Mouse (Mus musculus) embryonic facial prominence, embryonic 14.5 days (tissue): Measurements from ENCODE around the gene Mrps11. TPM values are rescaled to one million over a fixed set of nuclear protein-coding genes. Genes with fewer than 3 reads are reported as not detected.

Experiments
- ATAC-seq: fragments of 200-750 bp; cut with Nextera tagmentation; 2 replicates; pipeline ENCODE4 v1.8.0; 2017; ENCODE audit warnings: low read depth, moderate number of reproducible peaks, moderate TSS enrichment
- DNase-seq: peaks from one replicate; pipeline ENCODE4 v3.0.0-alpha.2; 2015; ENCODE audit warnings: low spot score
- H3K27ac ChIP-seq: fragments of 300-500 bp; sonication (generic); replicated peaks from 2 replicates; pipeline ENCODE4 v1.5.1; 2014; ENCODE audit warnings: low read depth, mild to moderate bottlenecking, low read length, moderate library complexity
- H3K27me3 ChIP-seq: fragments of 300-500 bp; sonication (generic); replicated peaks from 2 replicates; pipeline ENCODE4 v1.6.1; 2014; ENCODE audit warnings: low read length; ENCODE audit not compliant: control insufficient read depth, insufficient read depth
- H3K36me3 ChIP-seq: fragments of 300-500 bp; sonication (generic); 2 replicates; pipeline ENCODE4 v1.6.1; 2014; ENCODE audit warnings: low read length, mixed read lengths; ENCODE audit not compliant: control insufficient read depth, insufficient read depth
- H3K4me1 ChIP-seq: fragments of 300-500 bp; sonication (generic); 2 replicates; pipeline ENCODE4 v1.6.1; 2014; ENCODE audit warnings: antibody characterized with exemption, low read length; ENCODE audit not compliant: control insufficient read depth, insufficient read depth
- H3K4me2 ChIP-seq: fragments of 300-500 bp; sonication (generic); 2 replicates; pipeline ENCODE4 v1.6.1; 2014; ENCODE audit warnings: low read depth, mild to moderate bottlenecking, low read length, moderate library complexity, mixed read lengths
- H3K4me3 ChIP-seq: fragments of 300-500 bp; sonication (generic); 2 replicates; pipeline ENCODE4 v1.5.1; 2014; ENCODE audit warnings: low read depth, mild to moderate bottlenecking, low read length
- H3K9ac ChIP-seq: fragments of 300-500 bp; sonication (generic); 2 replicates; pipeline ENCODE4 v1.6.1; 2014; ENCODE audit warnings: low read depth, mild to moderate bottlenecking, low read length, moderate library complexity, mixed read lengths
- H3K9me3 ChIP-seq: fragments of 300-500 bp; sonication (generic); 2 replicates; pipeline ENCODE4 v1.6.1; 2016; ENCODE audit warnings: low read length; ENCODE audit not compliant: control insufficient read depth
- WGBS: fragments of 180-500 bp; shearing (Covaris S2); extraction: QIAGEN DNeasy Blood & Tissue Kit; methylation state at CpG from one replicate; pipeline ENCODE4 v1.1.7; 2014; 5-methylcytosine and 5-hydroxymethylcytosine counted together
- polyA plus RNA-seq: library from polyadenylated mRNA; unstranded; fragments of >200 nt; fragmentation: Nextera tagmentation; extraction: Ambion mirVana; gene quantifications from 2 replicates; pipeline ENCODE4 v1.2.1, GENCODE M21; 2014

Gene Mrps11
- polyA plus RNA-seq, result 59.2 and 66.2 TPM in 2 replicates

DNA sequence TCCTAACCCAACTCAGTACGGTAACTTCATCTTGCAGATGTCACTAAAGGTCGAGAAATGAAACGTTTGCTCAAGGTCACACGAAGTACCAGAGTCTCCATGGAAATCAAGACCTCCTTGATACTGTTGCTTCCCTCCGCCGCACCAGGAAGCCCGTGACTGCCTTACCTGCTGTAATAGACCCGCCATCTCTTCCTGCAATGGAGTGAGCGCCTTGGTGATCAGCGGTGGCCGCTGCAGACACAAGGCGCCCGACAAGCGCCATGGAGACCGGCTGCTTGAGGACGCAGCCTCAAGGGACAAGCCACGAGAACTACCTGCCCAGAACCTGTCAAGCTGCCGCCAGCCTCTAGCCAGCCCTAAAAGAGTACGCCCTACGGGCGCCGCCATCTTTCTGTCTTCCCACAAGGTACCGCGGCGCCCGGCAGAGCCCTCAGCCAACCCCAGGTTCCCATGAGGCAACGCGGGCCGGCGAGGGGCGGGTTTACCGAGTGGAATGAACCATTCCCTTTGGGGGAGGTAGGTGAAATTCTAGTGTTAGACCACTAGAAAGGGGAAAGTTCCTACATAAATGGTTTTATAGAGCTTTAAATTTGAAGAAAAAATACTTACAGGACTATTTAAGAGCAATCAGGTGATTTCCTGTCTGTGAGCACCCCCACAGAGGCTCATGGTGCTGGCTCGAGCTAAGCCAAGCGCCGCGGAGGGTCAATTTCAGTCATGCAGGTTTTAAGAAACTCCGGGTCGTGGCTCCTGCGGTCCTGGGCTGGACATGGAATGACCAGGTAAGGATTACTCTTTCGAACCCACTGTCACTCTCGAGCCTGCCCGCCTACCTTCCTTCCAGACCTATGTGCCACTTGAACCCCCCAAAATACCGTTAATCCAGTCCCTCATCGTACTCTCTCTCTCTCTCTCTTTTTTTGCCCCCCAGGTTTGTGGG lies at the start of gene Mrps11, which contains the start of gene Mrpl46:
Mrps11 (plus strand) TSS at position 481 of the 943 bp plus-strand sequence.
Mrpl46 (minus strand) TSS at position 893 of the 943 bp plus-strand sequence.
- no peaks in the 10 kb centered on the region for H3K27me3 ChIP-seq
- ATAC-seq, result peak; percentile 99
- H3K4me3 ChIP-seq, result peak within 1 kb of the TSS; percentile 77
- peak within 1 kb of the TSS; percentile 88 for H3K9ac ChIP-seq
- under 1% methylated on average over 39 of the region's 44 CpGs for WGBS
- peak within 1 kb of the TSS; percentile 81 for H3K4me2 ChIP-seq
- peak; percentile 94 for DNase-seq
- peak within 1 kb of the TSS; percentile 59 for H3K27ac ChIP-seq
- H3K4me1 ChIP-seq, result no peaks in the 10 kb centered on the region
- no peaks in the 10 kb centered on the region for H3K9me3 ChIP-seq
- H3K36me3 ChIP-seq, result peaks cover 46% of the 10 kb centered on the region

DNA sequence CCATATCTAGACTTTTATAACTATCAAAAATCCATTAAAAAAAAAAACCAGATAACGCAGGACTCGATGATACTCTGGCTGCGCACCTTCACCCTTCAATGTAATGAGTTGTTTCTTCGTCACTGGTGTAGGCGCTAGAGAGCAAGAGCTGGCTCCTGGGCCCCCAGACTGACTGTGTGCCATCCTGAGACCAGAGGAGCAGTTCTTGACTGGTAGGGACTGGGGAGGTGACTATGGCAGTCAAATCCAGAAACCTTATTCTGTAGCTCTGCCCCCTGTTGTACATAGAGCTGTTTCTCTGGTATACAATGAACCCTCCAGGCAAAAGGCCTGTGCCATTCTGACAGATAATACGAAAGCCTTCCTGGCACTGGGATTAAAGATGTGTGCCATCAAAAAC lies 45.7 kb upstream of the Mrps11 start:
- H3K4me3 ChIP-seq, result no peak overlapping the region
- ATAC-seq, result no peak

GRCm38 (mm10) chr7:78737614-78738210 lies 45.2 kb upstream of the Mrps11 start, which contains the start of gene Ntrk3:
TSS of gene Ntrk3 (minus strand) at chr7:78738012.
- Histone ChIP-seq H3K27me3 (no peaks in the 10 kb centered on the region), H3K36me3 (no peaks in the 10 kb centered on the region), H3K4me1 (no peaks in the 10 kb centered on the region), H3K27ac (no peak within 1 kb of the TSS), H3K9me3 (no peaks in the 10 kb centered on the region), H3K4me2 (no peak within 1 kb of the TSS), H3K4me3 (no peak within 1 kb of the TSS), H3K9ac (no peak within 1 kb of the TSS)
- no peak for ATAC-seq
- no peak for DNase-seq
- 82% methylated on average over 5 of the region's 5 CpGs for WGBS

More for the DNA sequence above, 45.7 kb upstream of the Mrps11 start:
- H3K4me1 ChIP-seq, result no peaks in the 10 kb centered on the region
- H3K4me2 ChIP-seq, result no peak overlapping the region
- no peaks in the 10 kb centered on the region for H3K36me3 ChIP-seq
- no peak overlapping the region for H3K27ac ChIP-seq
- no peak overlapping the region for H3K9ac ChIP-seq
- WGBS, result 91% methylated on average over 6 of the region's 6 CpGs
- H3K27me3 ChIP-seq, result no peaks in the 10 kb centered on the region
- no peak for DNase-seq
- no peaks in the 10 kb centered on the region for H3K9me3 ChIP-seq

DNA sequence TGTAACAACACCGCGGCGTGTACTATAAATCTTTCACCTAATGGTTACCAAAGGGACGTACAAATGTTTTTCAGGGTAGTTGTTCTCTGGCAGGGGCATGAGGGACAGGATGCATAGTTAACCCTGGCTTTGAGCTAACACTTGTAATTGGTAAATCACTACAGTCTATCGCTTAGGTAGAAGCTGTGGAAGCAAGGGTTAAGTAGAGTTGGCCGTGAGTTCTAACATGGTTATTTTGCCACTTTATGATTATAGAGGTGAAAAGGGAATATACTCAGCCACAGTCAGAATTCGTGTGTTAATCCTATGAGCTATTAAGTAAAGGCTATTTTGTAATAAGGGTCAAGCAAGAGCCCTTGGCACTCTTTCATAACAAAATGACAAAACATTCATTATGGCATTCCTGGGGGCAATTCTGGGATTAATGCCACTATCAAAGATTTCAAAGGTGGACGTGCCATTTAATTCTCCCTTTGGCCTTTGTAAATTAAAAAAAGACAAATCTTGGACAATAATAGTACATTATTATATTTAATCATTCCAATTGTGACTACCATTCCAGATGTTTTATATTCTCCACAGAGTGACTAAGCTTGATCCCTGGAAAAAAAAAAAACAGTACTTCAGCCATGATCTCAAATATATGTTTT lies 43.4 kb upstream of the Mrps11 start:
- 74% methylated on average over 8 of the region's 8 CpGs for WGBS
- no peak overlapping the region for H3K4me2 ChIP-seq
- no peak for ATAC-seq
- H3K4me1 ChIP-seq, result no peaks in the 10 kb centered on the region
- H3K27ac ChIP-seq, result no peak overlapping the region
- H3K9me3 ChIP-seq, result no peaks in the 10 kb centered on the region
- no peaks in the 10 kb centered on the region for H3K36me3 ChIP-seq
- H3K9ac ChIP-seq, result no peak overlapping the region
- H3K27me3 ChIP-seq, result no peaks in the 10 kb centered on the region
- no peak for DNase-seq
- no peak overlapping the region for H3K4me3 ChIP-seq

DNA sequence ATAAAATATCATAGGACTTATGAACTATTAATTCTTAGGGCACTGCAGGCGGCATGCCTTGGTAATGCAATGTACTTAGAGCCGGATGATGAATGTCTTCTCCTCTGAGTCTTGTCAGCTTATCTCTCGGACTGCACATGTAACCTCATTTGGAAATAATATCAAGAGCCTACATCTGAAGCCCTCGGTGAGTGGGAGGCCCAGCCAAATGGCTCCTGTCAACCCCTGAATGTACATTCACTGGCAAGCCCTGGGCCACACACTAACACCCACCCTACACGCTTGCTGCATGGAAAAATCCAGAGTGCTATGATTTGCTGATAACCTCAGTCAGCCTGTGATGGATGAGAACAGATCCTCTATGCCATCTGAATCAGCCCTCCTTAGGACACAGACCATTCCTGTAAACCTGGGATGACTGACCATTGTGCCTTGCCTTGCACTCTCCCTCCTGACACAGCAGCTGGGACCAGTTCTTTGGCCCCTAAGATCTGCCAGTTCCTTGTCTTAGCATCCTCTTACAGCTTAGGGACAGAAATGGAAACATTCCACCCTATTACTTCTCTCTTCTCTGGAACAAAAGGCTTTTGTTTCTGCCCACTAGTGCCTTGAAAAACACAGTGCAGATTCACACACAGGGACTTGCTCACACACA lies 39.1 kb upstream of the Mrps11 start:
- H3K9ac ChIP-seq, result no peak overlapping the region
- no peak overlapping the region for H3K4me3 ChIP-seq
- H3K27me3 ChIP-seq, result no peaks in the 10 kb centered on the region
- H3K27ac ChIP-seq, result no peak overlapping the region
- H3K9me3 ChIP-seq, result no peaks in the 10 kb centered on the region
- 77% methylated on average over 5 of the region's 5 CpGs for WGBS
- H3K4me2 ChIP-seq, result no peak overlapping the region
- no peaks in the 10 kb centered on the region for H3K36me3 ChIP-seq
- ATAC-seq, result no peak
- no peaks in the 10 kb centered on the region for H3K4me1 ChIP-seq
- DNase-seq, result no peak

GRCm38 (mm10) chr7:78752961-78753360 lies 30.0 kb upstream of the Mrps11 start:
- H3K4me3 ChIP-seq, result no peak overlapping the region
- no peaks in the 10 kb centered on the region for H3K36me3 ChIP-seq
- H3K9ac ChIP-seq, result no peak overlapping the region
- no peak overlapping the region for H3K4me2 ChIP-seq
- no peak overlapping the region for H3K27ac ChIP-seq
- WGBS, result 81% methylated on average over 4 of the region's 4 CpGs
- no peaks in the 10 kb centered on the region for H3K9me3 ChIP-seq
- no peak for ATAC-seq
- no peak for DNase-seq
- no peaks in the 10 kb centered on the region for H3K27me3 ChIP-seq
- H3K4me1 ChIP-seq, result no peaks in the 10 kb centered on the region

DNA sequence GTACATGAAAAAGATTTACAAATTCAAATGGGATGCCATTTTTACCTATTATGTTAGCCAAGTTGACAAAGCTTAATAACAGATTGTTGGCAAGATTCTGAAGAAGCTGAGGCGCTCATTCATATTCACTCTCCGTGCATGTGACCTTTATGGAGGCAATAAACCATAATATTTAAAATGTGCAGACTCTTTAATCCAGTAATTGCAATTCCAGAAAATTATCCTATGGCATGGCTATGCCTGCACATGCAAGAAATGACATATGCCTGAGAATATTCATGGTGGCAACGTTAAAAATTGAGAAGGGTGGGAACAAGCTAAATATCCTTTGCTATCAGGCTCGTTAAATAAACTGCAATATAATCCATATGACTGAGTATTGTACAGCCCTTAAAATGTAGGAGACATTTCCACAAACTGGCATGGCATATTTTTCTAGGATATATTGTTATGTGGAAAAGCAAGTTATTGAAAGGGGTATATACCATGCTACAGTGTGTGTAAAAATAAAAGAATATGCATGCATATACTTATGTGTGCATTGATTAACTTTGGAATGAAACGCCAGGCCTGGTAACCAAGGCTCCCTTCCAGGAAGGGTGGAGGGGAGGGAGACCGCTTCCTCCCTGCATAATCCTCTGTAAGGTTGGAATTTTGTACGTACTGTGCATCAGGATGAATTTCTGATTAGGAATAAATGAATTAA lies 29.0 kb upstream of the Mrps11 start:
- no peak for ATAC-seq

More for the DNA sequence above, 29.0 kb upstream of the Mrps11 start:
- Histone ChIP-seq H3K4me2 (no peak overlapping the region), H3K27ac (no peak overlapping the region), H3K9ac (no peak overlapping the region), H3K36me3 (no peaks in the 10 kb centered on the region), H3K4me3 (no peak overlapping the region), H3K4me1 (no peaks in the 10 kb centered on the region), H3K9me3 (no peaks in the 10 kb centered on the region), H3K27me3 (no peaks in the 10 kb centered on the region)
- DNase-seq, result no peak
- 77% methylated on average over 7 of the region's 7 CpGs for WGBS
